Mouse (Mus musculus) heart, embryonic 13.5 days (tissue): ENCODE measurements at regions not wholly inside any gene's neighbourhood (a gene's known extent, or its start where the extent isn't known, plus 50 kb on each side); places are given as distances from the start of the nearest gene placed in this dataset.

ENCODE experiments used
- ATAC-seq: fragments of 200-750 bp; cut with Nextera tagmentation; 2 replicates; pipeline ENCODE4 v1.8.0; 2017; ENCODE audit warnings: moderate TSS enrichment; ENCODE audit not compliant: insufficient number of reproducible peaks, low FRiP score, low TSS enrichment; ENCODE audit errors: extremely low read depth
- H3K27ac ChIP-seq: fragments of 300-500 bp; sonication (generic); replicated peaks from 2 replicates; pipeline ENCODE4 v1.5.1; 2015; ENCODE audit warnings: moderate library complexity, mild to moderate bottlenecking, inconsistent platforms
- H3K27me3 ChIP-seq: fragments of 300-500 bp; sonication (generic); replicated peaks from 2 replicates; pipeline ENCODE4 v1.6.1; 2015; ENCODE audit warnings: mild to moderate bottlenecking, inconsistent platforms
- H3K36me3 ChIP-seq: fragments of 300-500 bp; sonication (generic); 2 replicates; pipeline ENCODE4 v1.6.1; 2015; ENCODE audit warnings: mild to moderate bottlenecking, inconsistent platforms
- H3K4me1 ChIP-seq: fragments of 300-500 bp; sonication (generic); 2 replicates; pipeline ENCODE4 v1.6.1; 2015; ENCODE audit warnings: inconsistent platforms
- H3K4me2 ChIP-seq: fragments of 300-500 bp; sonication (generic); 2 replicates; pipeline ENCODE4 v1.6.1; 2015; ENCODE audit warnings: inconsistent platforms, mild to moderate bottlenecking, moderate library complexity
- H3K4me3 ChIP-seq: fragments of 300-500 bp; sonication (generic); 2 replicates; pipeline ENCODE4 v1.5.1; 2015; ENCODE audit warnings: moderate library complexity, mild to moderate bottlenecking, inconsistent platforms
- H3K9ac ChIP-seq: fragments of 300-500 bp; sonication (generic); 2 replicates; pipeline ENCODE4 v1.6.1; 2015; ENCODE audit warnings: inconsistent platforms, mild to moderate bottlenecking, moderate library complexity
- H3K9me3 ChIP-seq: fragments of 300-500 bp; sonication (generic); 2 replicates; pipeline ENCODE4 v1.6.1; 2016; ENCODE audit warnings: inconsistent platforms
- WGBS: fragments of 180-500 bp; shearing (Covaris S2); methylation state at CpG from one replicate; pipeline ENCODE4 v1.1.7; 2015; ENCODE audit warnings: mixed read lengths; 5-methylcytosine and 5-hydroxymethylcytosine counted together

DNA sequence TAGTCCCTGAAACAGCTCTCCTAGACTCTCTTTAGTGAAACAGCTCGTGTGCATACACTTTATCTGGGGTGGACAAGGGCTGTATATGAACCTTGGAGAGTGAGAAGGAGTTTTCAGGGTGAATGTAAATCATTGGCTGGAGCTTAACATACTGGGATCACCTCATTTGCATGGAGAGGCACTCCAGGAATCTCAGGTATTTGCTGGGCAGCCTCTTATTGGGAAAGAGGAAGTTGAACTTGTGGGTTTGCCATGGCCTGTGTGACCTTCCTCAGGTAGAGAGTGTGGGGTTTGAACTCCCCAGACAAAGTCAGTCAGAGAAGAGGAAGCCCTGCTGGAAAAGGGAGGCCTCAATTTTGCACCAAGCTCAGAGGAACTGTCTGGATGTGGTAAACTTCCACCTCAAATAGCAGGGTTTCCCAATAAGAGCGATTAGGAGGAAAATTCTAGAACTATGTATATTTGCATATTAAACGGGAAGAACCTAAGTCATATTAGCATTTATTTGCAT lies 177.3 kb downstream of the Ktn1 start:
- Histone ChIP-seq H3K27me3 (no peaks in the 10 kb centered on the region), H3K27ac (no peak overlapping the region), H3K9me3 (no peaks in the 10 kb centered on the region), H3K9ac (no peak overlapping the region), H3K4me3 (no peak overlapping the region), H3K4me2 (no peak overlapping the region), H3K36me3 (no peaks in the 10 kb centered on the region), H3K4me1 (no peaks in the 10 kb centered on the region)
- 74% methylated on average over 3 of the region's 3 CpGs for WGBS
- ATAC-seq, result no peak

DNA sequence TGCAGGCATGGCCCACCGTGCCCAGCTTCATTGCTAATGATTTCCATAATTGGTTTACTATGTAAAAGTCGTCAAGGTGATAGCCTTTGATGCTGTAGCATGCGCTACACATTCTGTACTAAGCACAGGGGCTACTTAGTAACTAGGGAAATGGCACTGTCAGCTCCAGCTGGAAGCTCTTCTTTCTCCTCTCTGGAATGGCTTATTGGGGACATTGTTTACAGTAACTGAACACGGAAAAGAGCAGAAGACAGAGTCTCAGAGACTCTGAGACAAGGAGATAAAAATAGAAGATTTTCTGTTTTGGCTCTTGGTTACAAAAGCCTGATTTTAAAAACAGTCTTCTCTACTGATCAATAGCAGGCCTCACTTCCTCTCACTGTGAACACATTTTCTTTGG lies 178.3 kb downstream of the Ktn1 start:
- Histone ChIP-seq H3K27ac (no peak overlapping the region), H3K36me3 (no peaks in the 10 kb centered on the region), H3K9me3 (no peaks in the 10 kb centered on the region), H3K27me3 (no peaks in the 10 kb centered on the region), H3K4me1 (no peaks in the 10 kb centered on the region; the same call in 1 of the 2 replicates), H3K4me2 (no peak overlapping the region), H3K9ac (no peak overlapping the region), H3K4me3 (no peak overlapping the region)
- ATAC-seq, result no peak
- 69% methylated on average over 4 of the region's 4 CpGs for WGBS

DNA sequence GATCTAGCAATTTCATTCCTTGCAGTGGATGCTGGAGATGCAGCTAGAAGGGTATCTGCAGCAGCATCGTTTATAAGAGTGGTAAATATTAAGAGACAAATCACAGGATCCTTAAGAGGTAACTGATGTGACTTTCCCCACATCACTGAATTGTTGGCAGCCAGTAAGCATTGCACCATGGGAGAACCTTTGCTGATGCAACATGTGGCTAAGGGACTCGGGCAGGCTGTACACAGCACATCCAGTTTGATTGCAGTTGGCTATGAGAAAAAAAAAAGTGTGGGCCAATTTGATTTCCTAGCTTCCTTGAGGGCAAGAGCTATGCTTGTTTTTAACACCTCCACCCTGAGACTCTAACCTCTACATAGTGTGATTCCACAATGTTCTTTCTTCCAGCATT lies 179.4 kb downstream of the Ktn1 start:
- no peak overlapping the region for H3K4me2 ChIP-seq
- H3K27me3 ChIP-seq, result no peaks in the 10 kb centered on the region
- H3K27ac ChIP-seq, result no peak overlapping the region
- WGBS, result 72% methylated on average over 2 of the region's 2 CpGs
- no peaks in the 10 kb centered on the region for H3K36me3 ChIP-seq
- no peak overlapping the region for H3K4me3 ChIP-seq
- ATAC-seq, result no peak
- H3K4me1 ChIP-seq, result peaks cover 6% of the 10 kb centered on the region
- H3K9ac ChIP-seq, result no peak overlapping the region
- H3K9me3 ChIP-seq, result no peaks in the 10 kb centered on the region

DNA sequence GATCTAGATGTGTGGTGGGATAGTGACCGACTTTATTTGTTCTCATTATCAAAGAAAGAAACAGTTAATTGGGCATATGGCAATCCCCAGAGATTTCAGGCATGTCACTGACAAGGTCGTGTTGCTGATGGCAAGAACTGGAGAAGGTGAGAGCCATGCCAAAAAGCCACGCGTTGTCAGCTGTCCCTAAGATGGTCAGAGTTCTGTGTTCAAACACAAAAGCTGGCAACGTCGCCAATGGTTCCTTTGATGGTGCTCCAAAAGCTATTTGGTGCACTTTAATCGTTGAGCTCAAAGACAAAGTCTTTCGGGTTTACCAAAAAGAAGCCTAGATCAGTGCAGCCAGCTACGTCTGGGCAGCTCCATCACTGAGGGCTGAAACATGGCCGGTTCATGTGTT lies 185.4 kb downstream of the Ktn1 start:
- WGBS, result 76% methylated on average over 10 of the region's 10 CpGs
- ATAC-seq, result no peak
- Histone ChIP-seq H3K9ac (no peak overlapping the region), H3K27ac (no peak overlapping the region), H3K4me2 (no peak overlapping the region), H3K36me3 (no peaks in the 10 kb centered on the region), H3K9me3 (no peaks in the 10 kb centered on the region), H3K27me3 (no peaks in the 10 kb centered on the region), H3K4me3 (no peak overlapping the region), H3K4me1 (peaks cover 6% of the 10 kb centered on the region)

DNA sequence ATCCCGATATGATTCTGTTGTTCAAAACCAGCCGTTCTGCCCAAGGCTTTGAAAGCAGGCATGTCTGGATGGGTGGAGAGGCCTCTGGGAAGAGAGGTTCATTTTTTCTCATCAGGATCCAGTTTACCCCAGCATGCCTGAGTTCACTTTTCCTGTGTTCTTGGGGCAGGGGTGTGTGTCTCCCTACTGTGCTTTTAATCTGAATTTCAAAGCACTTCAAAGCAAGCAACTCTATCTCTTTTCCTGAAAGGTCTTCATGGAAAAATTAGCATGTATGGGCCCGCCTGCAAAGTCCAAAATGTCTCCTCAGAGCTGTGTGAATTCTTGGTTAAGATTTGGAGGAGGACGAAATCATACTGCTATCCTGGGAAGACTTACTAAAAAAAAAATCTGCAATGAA lies 187.2 kb downstream of the Ktn1 start:
- Histone ChIP-seq H3K27ac (no peak overlapping the region), H3K4me2 (no peak overlapping the region), H3K9ac (no peak overlapping the region), H3K9me3 (no peaks in the 10 kb centered on the region), H3K27me3 (no peaks in the 10 kb centered on the region), H3K4me1 (peaks cover 6% of the 10 kb centered on the region), H3K4me3 (no peak overlapping the region), H3K36me3 (no peaks in the 10 kb centered on the region)
- ATAC-seq, result no peak
- whole genome bisulfite sequencing, result 71% methylated on average over 4 of the region's 4 CpGs

DNA sequence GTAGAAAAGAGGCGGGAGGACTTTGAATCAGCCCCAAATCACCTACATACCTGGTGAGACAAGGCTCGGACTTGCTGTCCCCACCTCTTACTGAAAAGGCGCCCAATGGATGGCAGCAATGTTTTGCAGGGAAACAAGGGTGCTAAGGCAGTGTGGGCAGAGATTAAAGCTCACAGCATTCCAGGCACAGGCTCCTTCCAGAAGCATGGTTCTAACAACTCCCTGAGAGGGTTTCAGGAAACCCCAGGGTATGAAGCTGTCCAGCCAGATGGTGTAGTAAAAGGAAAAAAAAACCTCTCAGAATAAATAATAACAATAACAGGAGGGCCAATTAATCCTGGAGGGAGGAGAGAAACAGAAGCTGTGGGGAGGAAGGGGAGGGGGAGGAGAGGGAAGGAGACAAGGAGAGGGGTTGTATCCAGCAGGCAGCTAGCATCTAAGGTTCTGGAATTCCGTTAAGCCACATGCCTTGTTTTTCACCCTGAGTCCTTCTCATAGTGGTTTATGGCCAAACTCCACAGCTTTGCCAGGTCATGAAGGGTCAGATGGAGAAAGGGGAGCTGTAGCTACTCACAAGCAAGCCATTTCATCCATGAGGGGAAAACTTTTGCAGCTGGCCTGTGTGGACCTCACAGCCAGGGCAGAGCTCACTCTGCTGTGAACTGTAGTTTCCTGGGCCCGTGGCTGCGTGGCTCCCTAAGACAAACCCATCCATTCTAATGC lies 191.4 kb downstream of the Ktn1 start:
- ATAC-seq, result no peak
- Histone ChIP-seq H3K4me2 (no peak overlapping the region), H3K4me1 (no peaks in the 10 kb centered on the region), H3K27me3 (no peaks in the 10 kb centered on the region), H3K9ac (no peak overlapping the region), H3K4me3 (no peak overlapping the region), H3K36me3 (no peaks in the 10 kb centered on the region), H3K9me3 (no peaks in the 10 kb centered on the region), H3K27ac (no peak overlapping the region)
- WGBS, result 58% methylated on average over 6 of the region's 6 CpGs

DNA sequence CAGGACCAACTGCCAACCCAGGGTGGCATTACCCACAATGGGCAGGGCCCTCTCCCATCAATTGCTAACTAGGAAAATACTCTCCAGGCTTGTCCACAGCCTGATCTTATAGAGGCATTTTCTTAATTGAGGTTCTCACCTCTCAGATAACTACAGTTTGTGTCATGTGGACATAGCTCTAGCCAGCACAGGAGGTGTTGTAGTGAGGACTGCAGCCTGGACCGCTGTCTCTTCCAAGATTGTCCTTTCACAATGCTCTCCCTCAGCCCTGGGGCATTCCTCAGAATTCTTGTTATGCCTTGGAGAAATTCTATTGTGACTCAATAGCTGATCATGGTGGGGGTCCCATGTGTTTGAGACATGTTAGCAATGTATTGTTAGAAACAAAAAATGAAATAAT lies 196.1 kb downstream of the Ktn1 start:
- 67% methylated on average over 1 of the region's 1 CpGs for WGBS
- no peak overlapping the region for H3K4me2 ChIP-seq

DNA sequence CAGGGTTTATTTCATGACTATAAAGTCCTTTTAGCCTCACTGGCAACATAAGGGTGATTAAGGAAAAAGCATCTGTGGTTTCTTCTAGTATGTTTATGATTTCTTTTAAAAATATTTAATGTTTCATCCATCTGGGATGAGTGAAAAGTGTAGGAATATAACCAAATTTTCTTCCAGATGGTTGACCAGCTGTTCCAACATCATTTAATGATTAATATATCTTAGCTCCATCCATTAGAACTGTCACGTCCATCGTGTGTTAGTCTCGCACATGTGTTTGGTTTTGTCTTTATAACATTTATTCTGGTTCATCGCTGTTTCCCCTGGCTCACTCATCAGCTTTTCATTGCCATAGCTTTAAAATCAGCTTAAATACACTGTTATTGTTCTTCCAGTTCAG lies 200.6 kb downstream of the Ktn1 start:
- no peak overlapping the region for H3K27ac ChIP-seq
- no peaks in the 10 kb centered on the region for H3K9me3 ChIP-seq
- H3K36me3 ChIP-seq, result no peaks in the 10 kb centered on the region
- 80% methylated on average over 4 of the region's 4 CpGs for WGBS
- no peak for ATAC-seq
- no peak overlapping the region for H3K4me3 ChIP-seq
- no peak overlapping the region for H3K4me2 ChIP-seq
- H3K9ac ChIP-seq, result no peak overlapping the region
- no peaks in the 10 kb centered on the region for H3K4me1 ChIP-seq
- H3K27me3 ChIP-seq, result no peaks in the 10 kb centered on the region

More for the DNA sequence above, 196.1 kb downstream of the Ktn1 start:
- no peaks in the 10 kb centered on the region for H3K27me3 ChIP-seq
- no peak overlapping the region for H3K9ac ChIP-seq
- no peaks in the 10 kb centered on the region for H3K4me1 ChIP-seq
- H3K9me3 ChIP-seq, result no peaks in the 10 kb centered on the region
- no peak overlapping the region for H3K27ac ChIP-seq
- no peaks in the 10 kb centered on the region for H3K36me3 ChIP-seq
- H3K4me3 ChIP-seq, result no peak overlapping the region
- ATAC-seq, result no peak

DNA sequence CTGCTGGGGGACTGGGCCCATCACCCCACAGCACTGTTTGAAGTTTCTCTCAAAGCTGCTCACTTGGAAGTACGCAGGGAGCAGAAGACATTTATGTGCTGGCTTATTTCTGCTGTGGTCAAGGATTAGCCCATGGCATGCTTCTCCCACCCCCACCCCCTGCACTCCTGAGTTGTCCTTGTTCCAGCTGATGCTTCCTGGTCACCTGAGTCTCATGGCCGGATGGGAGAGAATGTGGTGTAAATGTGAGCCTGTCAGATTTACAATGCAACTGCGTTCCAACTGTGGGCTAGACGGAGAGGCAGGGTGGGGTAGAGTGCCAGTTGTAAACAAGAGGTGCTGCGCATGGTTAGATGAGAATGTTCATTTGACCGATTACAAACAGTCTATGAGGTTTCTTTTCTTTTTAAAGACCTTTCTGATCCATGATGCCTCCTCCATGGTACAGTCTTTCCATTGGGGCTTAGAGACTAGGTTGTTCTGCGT lies 208.1 kb downstream of the Ktn1 start:
- Histone ChIP-seq H3K9me3 (no peaks in the 10 kb centered on the region), H3K27ac (no peak overlapping the region), H3K27me3 (no peaks in the 10 kb centered on the region), H3K4me2 (no peak overlapping the region), H3K9ac (no peak overlapping the region), H3K4me1 (no peaks in the 10 kb centered on the region), H3K36me3 (no peaks in the 10 kb centered on the region), H3K4me3 (no peak overlapping the region)
- ATAC-seq, result no peak
- 59% methylated on average over 7 of the region's 7 CpGs for WGBS

DNA sequence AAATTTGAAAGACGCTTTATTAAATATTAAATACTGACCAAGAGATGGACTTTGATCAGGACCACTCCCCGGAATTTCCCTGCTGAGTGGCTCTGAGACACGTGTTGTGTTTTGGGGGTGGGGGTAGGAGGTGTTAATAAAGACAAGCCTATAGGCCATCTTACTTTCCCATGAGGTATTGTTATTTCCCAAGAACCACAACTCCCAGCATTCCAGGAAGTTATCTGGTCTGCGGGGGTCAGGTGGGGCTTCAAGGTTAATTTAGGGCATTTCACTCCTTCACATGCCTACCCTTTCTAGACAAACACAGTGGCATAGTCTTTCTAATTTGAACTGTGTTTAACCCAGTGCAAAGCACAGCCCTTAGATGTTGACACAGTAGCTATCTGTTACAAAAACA lies 209.0 kb downstream of the Ktn1 start:
- 75% methylated on average over 4 of the region's 4 CpGs for WGBS
- ATAC-seq, result no peak
- H3K27me3 ChIP-seq, result no peaks in the 10 kb centered on the region

DNA sequence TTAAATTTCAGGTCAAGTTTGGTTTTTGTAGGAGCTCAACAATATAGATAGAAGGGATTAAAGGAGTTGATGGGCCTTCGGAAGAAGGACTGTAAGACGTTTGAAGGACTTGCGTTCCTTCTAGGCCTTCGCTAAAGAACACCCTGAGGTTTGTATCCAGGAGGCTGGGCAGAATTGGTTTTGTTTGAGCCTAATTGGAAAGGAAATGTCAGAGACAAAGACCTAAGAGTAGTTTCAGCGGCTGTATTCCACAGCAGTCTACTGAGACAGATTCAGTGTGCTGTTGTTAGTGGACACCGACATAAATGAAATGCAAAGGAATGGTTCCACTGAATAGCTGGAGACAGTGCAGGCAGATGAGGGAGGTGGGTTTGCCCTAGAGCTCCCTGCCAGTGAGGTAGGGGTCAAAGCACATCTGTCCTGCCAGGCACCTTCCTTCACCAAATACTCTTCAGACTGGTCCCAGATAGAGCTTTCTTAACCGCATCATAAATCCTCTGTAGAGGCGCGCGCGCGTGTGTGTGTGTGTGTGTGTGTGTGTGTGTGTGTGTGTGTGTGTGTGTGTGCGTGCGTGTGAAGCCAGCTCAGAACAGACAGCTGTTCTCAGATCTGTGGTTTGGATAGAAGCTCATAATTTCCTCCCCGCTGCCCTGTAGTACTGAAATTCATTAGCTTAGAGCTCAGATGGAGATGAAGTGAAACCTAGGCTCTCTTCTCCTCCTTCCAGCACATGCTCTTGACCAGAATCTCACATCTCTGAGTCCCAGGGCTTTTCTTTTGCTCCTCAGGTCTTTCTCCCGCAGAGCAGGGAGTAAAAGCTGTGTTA lies 209.7 kb downstream of the Ktn1 start:
- H3K4me1 ChIP-seq, result no peaks in the 10 kb centered on the region

More for the DNA sequence above, 209.0 kb downstream of the Ktn1 start:
- no peak overlapping the region for H3K9ac ChIP-seq
- no peaks in the 10 kb centered on the region for H3K9me3 ChIP-seq
- H3K4me2 ChIP-seq, result no peak overlapping the region
- no peak overlapping the region for H3K27ac ChIP-seq
- H3K4me3 ChIP-seq, result no peak overlapping the region
- H3K36me3 ChIP-seq, result no peaks in the 10 kb centered on the region
- H3K4me1 ChIP-seq, result no peaks in the 10 kb centered on the region

More for the DNA sequence above, 209.7 kb downstream of the Ktn1 start:
- no peaks in the 10 kb centered on the region for H3K36me3 ChIP-seq
- H3K27ac ChIP-seq, result no peak overlapping the region
- 77% methylated on average over 16 of the region's 16 CpGs for WGBS
- no peak for ATAC-seq
- no peak overlapping the region for H3K4me3 ChIP-seq
- no peak overlapping the region for H3K9ac ChIP-seq
- H3K4me2 ChIP-seq, result no peak overlapping the region
- no peaks in the 10 kb centered on the region for H3K27me3 ChIP-seq
- no peaks in the 10 kb centered on the region for H3K9me3 ChIP-seq
